Mouse (Mus musculus) C2C12 (cell line): ENCODE measurements around the gene Rtn4r.

Experiments
- CEBPB ChIP-seq: IDR thresholded peaks from one replicate; pipeline ENCODE4 v1.6.1; 2011; ENCODE audit warnings: low read depth, mild to moderate bottlenecking, control low read depth, moderate library complexity
- CTCF ChIP-seq: IDR thresholded peaks from one replicate; pipeline ENCODE4 v1.5.1; 2011; ENCODE audit not compliant: control insufficient read depth, insufficient read depth, insufficient read length
- FOSL1 ChIP-seq: IDR thresholded peaks from one replicate; pipeline ENCODE4 v1.8.0; 2011; ENCODE audit warnings: mild to moderate bottlenecking, low read length; ENCODE audit not compliant: poor library complexity, insufficient read depth, severe bottlenecking
- MAX ChIP-seq: IDR thresholded peaks from one replicate; pipeline ENCODE4 v1.6.1; 2011; ENCODE audit warnings: mild to moderate bottlenecking, control low read depth
- MYOD1 ChIP-seq: IDR thresholded peaks from one replicate; pipeline ENCODE4 v1.6.1; 2011; ENCODE audit warnings: low read depth; ENCODE audit not compliant: control insufficient read depth, insufficient read length
- MYOG ChIP-seq: IDR thresholded peaks from one replicate; pipeline ENCODE4 v1.6.1; 2011; ENCODE audit not compliant: control insufficient read depth, insufficient read length; ENCODE audit errors: extremely low read depth
- USF1 ChIP-seq: IDR thresholded peaks from one replicate; pipeline ENCODE4 v1.6.1; 2011; ENCODE audit warnings: low read depth, mild to moderate bottlenecking, control low read depth, moderate library complexity

DNA sequence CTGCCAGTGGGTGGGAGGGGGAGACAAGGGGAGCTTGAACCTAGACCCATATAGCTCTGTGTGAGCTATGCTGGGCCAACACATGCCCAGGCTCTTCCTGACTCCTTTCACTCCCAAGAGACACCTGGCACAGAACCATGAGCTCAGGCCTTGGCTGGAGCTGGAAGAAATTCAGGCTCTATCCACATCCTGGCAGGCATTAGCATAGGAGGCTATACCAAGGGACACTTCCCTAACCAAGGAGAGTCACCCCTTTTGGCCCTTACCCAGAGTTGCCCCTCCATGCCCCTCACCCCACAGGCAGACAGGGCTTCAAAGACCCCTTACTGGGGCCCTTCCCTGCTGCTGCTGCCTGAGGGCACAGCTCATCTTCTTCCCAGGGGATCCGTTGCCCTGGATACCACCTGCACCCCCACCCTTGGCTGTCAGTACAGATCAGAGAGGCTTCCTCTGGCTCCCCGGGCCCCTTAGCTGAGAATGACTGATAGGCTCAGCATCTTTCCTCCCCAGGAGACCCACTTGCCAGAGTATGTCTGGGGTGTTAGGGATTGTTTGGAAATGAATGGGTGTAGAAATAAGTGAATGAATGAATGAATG lies 37.3 kb downstream of the Rtn4r start:
- no peak for TF ChIP-seq CTCF
- TF ChIP-seq MAX = no peak
- TF ChIP-seq FOSL1 = no peak
- TF ChIP-seq USF1 = no peak
- TF ChIP-seq MYOD1 = no peak
- no peak for TF ChIP-seq CEBPB
- TF ChIP-seq MYOG = no peak
